Mouse (Mus musculus) hindbrain, postnatal 0 days (tissue): ENCODE data around the gene Cops3. TPM values are rescaled to one million over a fixed set of nuclear protein-coding genes. Genes with fewer than 3 reads are reported as not detected.

Source experiments
- ATAC-seq: fragments of 200-750 bp; cut with Nextera tagmentation; 2 replicates; pipeline ENCODE4 v1.8.0; 2017; ENCODE audit warnings: mild to moderate bottlenecking, moderate TSS enrichment, moderate library complexity
- DNase-seq: peaks from one replicate; pipeline ENCODE4 v3.0.0-alpha.2; 2015; ENCODE audit warnings: low spot score
- H3K27ac ChIP-seq: fragments of 300-500 bp; sonication (generic); 2 replicates; pipeline ENCODE4 v1.5.1; 2014; ENCODE audit warnings: mild to moderate bottlenecking
- H3K27me3 ChIP-seq: fragments of 300-500 bp; sonication (generic); 2 replicates; pipeline ENCODE4 v1.6.1; 2014; ENCODE audit warnings: low read length, mixed read lengths; ENCODE audit not compliant: insufficient read depth
- H3K36me3 ChIP-seq: fragments of 300-500 bp; sonication (generic); 2 replicates; pipeline ENCODE4 v1.6.1; 2014; ENCODE audit warnings: low read length, mixed read lengths; ENCODE audit not compliant: insufficient read depth
- H3K4me1 ChIP-seq: fragments of 300-500 bp; sonication (generic); 2 replicates; pipeline ENCODE4 v1.6.1; 2014; ENCODE audit warnings: antibody characterized with exemption, low read length, mixed read lengths; ENCODE audit not compliant: insufficient read depth
- H3K4me2 ChIP-seq: fragments of 300-500 bp; sonication (generic); 2 replicates; pipeline ENCODE4 v1.6.1; 2014; ENCODE audit warnings: low read depth, mild to moderate bottlenecking, low read length, moderate library complexity, mixed read lengths
- H3K4me3 ChIP-seq: fragments of 300-500 bp; sonication (generic); 2 replicates; pipeline ENCODE4 v1.5.1; 2014; ENCODE audit warnings: low read length
- H3K9ac ChIP-seq: fragments of 300-500 bp; sonication (generic); replicated peaks from 2 replicates; pipeline ENCODE4 v1.6.1; 2014; ENCODE audit warnings: mild to moderate bottlenecking, low read length, moderate library complexity, mixed read lengths
- H3K9me3 ChIP-seq: fragments of 300-500 bp; sonication (generic); 2 replicates; pipeline ENCODE4 v1.6.1; 2016; ENCODE audit warnings: low read length, mixed read lengths
- CTCF ChIP-seq: IDR thresholded peaks from 2 replicates; pipeline ENCODE4 v1.5.1; 2016; ENCODE audit warnings: antibody characterized with exemption, control low read depth, low read depth
- WGBS: fragments of 180-500 bp; shearing (Covaris S2); extraction: QIAGEN DNeasy Blood & Tissue Kit; methylation state at CpG from one replicate; pipeline ENCODE4 v1.1.7; 2014; 5-methylcytosine and 5-hydroxymethylcytosine counted together
- polyA plus RNA-seq: library from polyadenylated mRNA; unstranded; fragments of >200 nt; fragmentation: Nextera tagmentation; extraction: Ambion mirVana; gene quantifications from 2 replicates; pipeline ENCODE4 v1.2.1, GENCODE M21; 2015
- total RNA-seq: library from RNA; depleted of rRNA; stranded (reverse); fragments of >200 nt; gene quantifications from 2 replicates; pipeline ENCODE4 v1.2.3, GENCODE M21; 2014

Cops3 gene
- total and polyA plus RNA-seq, 2 experiments from 2014 or later = 96.0 to 158 TPM

DNA sequence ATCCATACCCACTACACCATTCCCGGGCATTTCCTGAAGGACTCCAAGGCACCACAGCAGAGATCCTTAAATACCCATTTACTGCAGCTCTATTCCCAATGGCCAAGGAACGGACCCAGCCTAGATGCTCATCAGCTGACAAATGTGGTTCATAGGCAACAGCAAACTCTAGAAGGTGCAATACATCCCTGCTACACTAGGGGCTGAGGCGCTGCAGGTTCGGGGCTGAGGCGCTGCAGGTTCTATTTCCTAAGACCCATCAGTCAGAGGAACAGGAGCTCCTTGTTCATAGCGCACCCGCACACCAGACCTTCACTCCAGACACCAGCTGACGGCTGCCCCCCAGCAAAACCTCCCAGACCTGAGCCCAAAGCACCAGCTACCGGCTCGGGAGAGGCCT, 39.2 kb downstream of the Cops3 start:
- no peak overlapping the region for H3K9ac ChIP-seq
- ATAC-seq = no peak
- no peak overlapping the region for H3K4me3 ChIP-seq
- TF ChIP-seq CTCF = peak; percentile 45
- 95% methylated on average over 10 of the region's 10 CpGs for WGBS
- H3K36me3 ChIP-seq = peaks cover 83% of the 10 kb centered on the region
- no peaks in the 10 kb centered on the region for H3K9me3 ChIP-seq
- DNase-seq = no peak
- no peaks in the 10 kb centered on the region for H3K27me3 ChIP-seq
- no peak overlapping the region for H3K4me2 ChIP-seq
- no peak overlapping the region for H3K27ac ChIP-seq
- H3K4me1 ChIP-seq = no peaks in the 10 kb centered on the region

DNA sequence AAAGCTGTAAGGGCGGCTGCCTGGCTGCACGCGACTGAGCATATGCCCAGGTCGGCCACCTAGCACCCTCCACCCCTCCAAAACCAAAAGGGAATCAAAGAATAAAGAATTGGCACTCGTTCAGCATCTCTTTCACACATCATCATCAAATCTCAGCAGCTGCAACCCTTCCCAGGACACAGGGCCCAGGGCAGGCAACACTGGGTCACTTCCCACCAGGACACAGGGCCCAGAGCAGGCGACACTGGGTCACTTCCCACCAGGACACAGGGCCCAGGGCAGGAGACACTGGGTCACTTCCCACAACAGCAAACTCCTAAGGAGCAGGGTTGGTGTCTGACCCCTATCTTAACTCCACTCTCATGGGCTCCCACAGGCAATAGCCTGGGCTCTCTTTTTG, 46.2 kb downstream of the Cops3 start:
- Histone ChIP-seq H3K4me2 (no peak overlapping the region), H3K4me1 (no peaks in the 10 kb centered on the region), H3K27ac (no peak overlapping the region), H3K4me3 (no peak overlapping the region), H3K9ac (no peak overlapping the region), H3K9me3 (no peaks in the 10 kb centered on the region), H3K27me3 (no peaks in the 10 kb centered on the region), H3K36me3 (peaks cover 58% of the 10 kb centered on the region)
- ATAC-seq (no peak), DNase-seq (no peak)
- WGBS = 92% methylated on average over 6 of the region's 6 CpGs
- no peak for TF ChIP-seq CTCF

DNA sequence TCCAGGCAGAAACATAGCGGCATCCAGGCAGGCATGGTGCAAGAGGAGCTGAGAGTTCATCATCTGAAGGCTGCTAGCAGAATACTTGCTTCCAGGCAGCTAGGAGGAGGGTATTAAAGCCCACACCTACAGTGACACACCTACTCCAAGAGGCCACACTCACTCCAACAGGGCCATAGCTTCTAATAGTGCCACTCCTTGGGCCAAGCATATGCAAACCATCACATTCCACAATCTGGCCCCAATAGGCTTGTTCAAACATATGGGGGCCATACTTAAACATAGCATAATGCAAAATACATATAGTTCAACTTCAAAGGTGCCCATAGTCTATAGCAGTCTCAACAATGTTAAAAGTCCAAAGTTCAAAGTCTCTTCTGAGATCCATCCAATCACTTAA, 50.3 kb downstream of the Cops3 start:
- Histone ChIP-seq H3K4me1 (peaks cover 11% of the 10 kb centered on the region; the same call in 1 of the 2 replicates), H3K4me3 (no peak overlapping the region), H3K9ac (no peak overlapping the region), H3K27ac (no peak overlapping the region), H3K4me2 (no peak overlapping the region), H3K36me3 (peaks cover 25% of the 10 kb centered on the region), H3K27me3 (no peaks in the 10 kb centered on the region), H3K9me3 (no peaks in the 10 kb centered on the region)
- DNase-seq = no peak
- WGBS = 97% methylated on average over 1 of the region's 1 CpGs
- no peak for ATAC-seq
- TF ChIP-seq CTCF = no peak

DNA sequence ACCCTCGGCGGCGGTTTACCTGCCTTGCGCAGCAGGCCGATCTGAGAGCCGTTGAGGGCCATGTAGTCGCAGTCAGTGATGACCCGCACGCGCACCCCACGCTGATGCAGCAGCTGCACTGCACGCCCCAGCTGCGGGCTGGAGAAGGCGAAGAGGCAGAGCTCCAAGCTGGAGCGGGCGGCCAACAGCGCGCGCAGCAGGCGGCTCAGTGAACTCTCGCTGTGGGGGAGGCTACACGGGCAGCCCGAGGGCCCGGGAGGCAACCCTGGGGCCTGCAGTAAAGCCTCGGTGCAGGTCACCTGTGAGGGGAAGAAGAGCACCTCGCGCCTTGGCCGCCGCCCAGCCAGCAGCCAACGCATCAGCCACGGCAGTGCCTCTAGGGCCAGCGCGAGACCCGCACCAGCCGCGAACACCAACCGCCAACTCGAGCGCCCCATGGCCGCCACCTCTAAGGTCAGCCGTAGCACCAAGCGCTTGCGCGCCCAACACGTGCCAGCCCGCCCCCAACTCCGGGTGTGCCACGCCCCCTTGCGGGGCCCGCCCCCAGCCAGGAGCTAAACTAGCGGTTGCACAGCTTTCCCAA, 52.3 kb downstream of the Cops3 start, which contains the start of gene Pld6:
Pld6 (minus strand) TSS at position 447 of the 583 bp plus-strand sequence.
- Histone ChIP-seq H3K27me3 (no peaks in the 10 kb centered on the region), H3K27ac (no peak within 1 kb of the TSS), H3K4me3 (peak within 1 kb of the TSS; percentile 42), H3K9me3 (no peaks in the 10 kb centered on the region), H3K4me1 (peaks cover 11% of the 10 kb centered on the region; the same call in 1 of the 2 replicates), H3K36me3 (peaks cover 7% of the 10 kb centered on the region; the same call in 1 of the 2 replicates), H3K4me2 (peak within 1 kb of the TSS; percentile 81), H3K9ac (peak within 1 kb of the TSS; percentile 57)
- WGBS = 2% methylated on average over 51 of the region's 51 CpGs
- DNase-seq (peak; percentile 74), ATAC-seq (peak; percentile 85)
- TF ChIP-seq CTCF = no peak

DNA sequence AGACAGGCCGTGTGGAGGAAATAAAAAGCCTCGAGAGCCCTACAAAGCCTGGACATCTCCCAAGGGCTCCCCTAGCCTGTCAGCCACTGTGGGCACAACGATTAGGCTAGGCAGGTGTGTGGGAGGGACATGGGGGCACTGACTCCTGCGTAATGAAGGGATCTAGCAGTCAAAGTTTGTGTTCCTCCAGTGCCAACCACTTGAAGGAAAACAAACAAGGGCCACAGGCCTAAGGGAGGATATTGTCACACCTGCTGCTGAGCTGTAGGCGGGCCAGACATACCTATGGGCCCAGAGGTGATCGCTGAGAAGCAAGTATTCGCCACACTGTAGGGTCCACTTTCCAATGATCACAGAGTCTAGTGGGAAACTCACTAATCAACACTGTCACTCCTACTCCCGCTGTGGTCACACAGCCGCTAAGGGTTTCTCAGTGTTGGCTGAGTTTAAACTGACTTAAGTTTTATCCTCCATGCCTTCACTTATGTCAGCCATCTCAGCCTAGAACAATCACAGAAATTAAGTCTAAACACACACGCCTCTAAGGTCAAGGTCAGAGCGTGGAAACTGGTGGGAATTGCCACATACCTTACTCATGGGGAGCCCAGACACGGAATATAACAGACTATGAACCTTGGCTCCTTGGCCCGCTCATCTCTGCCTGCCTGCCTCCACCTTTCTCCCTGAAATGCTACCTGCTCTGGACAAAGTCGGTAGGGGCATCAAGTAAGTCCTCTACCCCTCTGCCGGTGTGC, 53.0 kb downstream of the Cops3 start:
- no peaks in the 10 kb centered on the region for H3K27me3 ChIP-seq
- no peak overlapping the region for H3K27ac ChIP-seq
- no peak for DNase-seq
- H3K4me1 ChIP-seq = peaks cover 11% of the 10 kb centered on the region; the same call in 1 of the 2 replicates
- H3K9ac ChIP-seq = peak overlapping the region; percentile 57
- no peaks in the 10 kb centered on the region; the same call in 1 of the 2 replicates for H3K36me3 ChIP-seq
- no peak for TF ChIP-seq CTCF
- H3K9me3 ChIP-seq = no peaks in the 10 kb centered on the region
- peak overlapping the region; percentile 42 for H3K4me3 ChIP-seq
- WGBS = 50% methylated on average over 15 of the region's 15 CpGs
- peak overlapping the region; percentile 81 for H3K4me2 ChIP-seq
- ATAC-seq = no peak

DNA sequence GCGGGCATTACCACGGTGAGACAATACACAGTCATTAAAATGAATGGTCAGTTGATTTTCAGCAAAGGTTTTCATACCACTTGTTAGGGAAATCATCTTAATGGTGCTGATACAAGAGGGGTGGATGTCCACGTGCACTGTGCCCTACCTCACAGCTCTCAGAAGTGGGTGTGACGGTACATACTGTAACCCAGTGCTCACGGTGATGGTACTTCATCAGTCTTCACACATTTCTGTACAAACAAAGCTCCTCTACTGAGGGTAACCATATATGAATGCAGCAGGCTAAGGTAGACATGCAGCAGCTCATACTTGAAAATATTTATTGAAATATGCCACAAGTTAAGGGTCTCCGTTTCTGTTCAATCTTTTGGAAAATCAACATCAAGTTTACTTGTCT, 56.0 kb downstream of the Cops3 start:
- no peak overlapping the region for H3K27ac ChIP-seq
- no peaks in the 10 kb centered on the region for H3K9me3 ChIP-seq
- no peaks in the 10 kb centered on the region for H3K36me3 ChIP-seq
- H3K9ac ChIP-seq = no peak overlapping the region
- TF ChIP-seq CTCF = no peak
- no peak overlapping the region for H3K4me3 ChIP-seq
- DNase-seq (no peak), ATAC-seq (no peak)
- no peaks in the 10 kb centered on the region for H3K27me3 ChIP-seq
- peaks cover 11% of the 10 kb centered on the region; the same call in 1 of the 2 replicates for H3K4me1 ChIP-seq
- no peak overlapping the region for H3K4me2 ChIP-seq
- 89% methylated on average over 6 of the region's 6 CpGs for WGBS

DNA sequence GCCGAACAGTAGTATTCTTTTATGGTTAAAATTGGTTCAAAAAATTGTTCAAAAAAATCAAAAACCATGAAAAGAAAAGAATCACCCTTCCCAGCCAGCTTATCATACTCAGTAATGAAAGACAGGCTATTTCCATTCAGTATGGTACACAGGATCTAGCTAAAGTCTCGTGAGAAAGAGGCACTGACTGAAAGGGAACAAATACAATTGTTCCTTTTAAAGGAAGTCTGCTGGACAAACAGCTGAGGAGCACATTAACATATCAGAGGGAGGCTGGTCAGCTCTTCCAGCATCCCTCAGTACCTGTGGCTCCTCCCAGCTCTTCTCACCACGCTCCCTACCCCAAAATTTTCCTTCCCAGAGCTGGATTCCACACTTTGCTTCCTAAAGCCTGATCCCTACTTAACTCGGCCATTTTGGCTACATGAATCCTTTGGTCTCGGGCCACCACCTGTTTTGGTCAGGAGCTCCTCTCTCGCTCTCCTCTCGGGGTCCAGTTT, 57.5 kb downstream of the Cops3 start:
- Histone ChIP-seq H3K27ac (no peak overlapping the region), H3K4me2 (no peak overlapping the region), H3K36me3 (no peaks in the 10 kb centered on the region), H3K9me3 (no peaks in the 10 kb centered on the region), H3K27me3 (no peaks in the 10 kb centered on the region), H3K4me1 (peaks cover 4% of the 10 kb centered on the region; the same call in 1 of the 2 replicates), H3K9ac (no peak overlapping the region), H3K4me3 (no peak overlapping the region)
- no peak for ATAC-seq
- DNase-seq = no peak
- no peak for TF ChIP-seq CTCF
- WGBS = 71% methylated on average over 7 of the region's 7 CpGs
